Mouse (Mus musculus): ENCODE measurements around the gene Nsd2. TPM values are rescaled to one million over a fixed set of nuclear protein-coding genes. Genes with fewer than 3 reads are reported as not detected.

The Nsd2 gene
- total RNA-seq (2021): 10 to 100 TPM; 29.4 to 41.1 TPM
- long read RNA-seq, experiment 1, full-length matches to known transcripts: 4 of 22 reads
- long read RNA-seq, experiment 1, partial matches to known transcripts: 4 of 22 reads
- long read RNA-seq, experiment 1, other reads (novel, unspliced or antisense): 14 of 22 reads
- long read RNA-seq, experiment 2, full-length matches to known transcripts: 5 of 15 reads
- long read RNA-seq, experiment 2, partial matches to known transcripts: 3 of 15 reads
- long read RNA-seq, experiment 2, other reads (novel, unspliced or antisense): 7 of 15 reads

GRCm38 (mm10) chr5:33819876-33820732 is at the start of gene Nsd2:
Nsd2 (plus strand) TSS chr5:33820725.
- DNase-seq: peak; percentile 86

DNA sequence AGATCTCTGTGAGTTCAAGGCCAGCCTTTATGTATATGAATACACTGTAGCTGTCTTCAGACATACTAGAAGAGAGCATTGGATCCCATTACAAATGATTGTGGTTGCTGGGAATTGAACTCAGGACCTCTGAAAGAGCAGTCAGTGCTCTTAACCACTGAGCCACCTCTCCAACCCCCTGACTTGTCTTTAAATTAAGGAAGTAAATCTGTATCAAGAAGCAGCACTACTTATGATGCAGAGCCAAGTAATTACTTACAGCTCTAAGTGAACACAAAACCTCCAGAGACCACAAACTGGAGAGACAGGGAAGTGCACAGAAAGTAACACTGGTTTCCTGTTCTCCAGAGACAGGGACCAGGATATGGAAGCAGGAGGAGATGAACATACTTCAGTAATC is 43.3 kb upstream of the Nsd2 start:
- no peak for DNase-seq

DNA sequence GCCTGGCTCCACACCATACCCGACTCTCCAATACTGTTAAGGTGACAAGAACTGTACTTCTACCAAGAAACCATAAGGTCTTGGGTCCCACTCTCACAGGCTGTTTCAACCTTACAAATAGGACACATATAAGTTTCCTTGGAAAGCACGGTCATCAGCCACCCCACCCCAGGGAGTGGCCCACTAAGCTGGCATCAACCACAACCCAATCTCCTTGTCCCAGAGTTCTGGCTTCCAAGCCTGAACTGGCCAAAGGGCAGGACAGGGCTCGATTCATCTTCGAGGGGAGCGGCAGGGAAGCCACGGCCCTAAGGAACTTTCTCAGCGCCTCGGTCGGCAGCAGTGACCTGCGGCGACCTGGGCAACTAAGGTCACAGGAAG is 38.6 kb upstream of the Nsd2 start:
- no peak for DNase-seq

DNA sequence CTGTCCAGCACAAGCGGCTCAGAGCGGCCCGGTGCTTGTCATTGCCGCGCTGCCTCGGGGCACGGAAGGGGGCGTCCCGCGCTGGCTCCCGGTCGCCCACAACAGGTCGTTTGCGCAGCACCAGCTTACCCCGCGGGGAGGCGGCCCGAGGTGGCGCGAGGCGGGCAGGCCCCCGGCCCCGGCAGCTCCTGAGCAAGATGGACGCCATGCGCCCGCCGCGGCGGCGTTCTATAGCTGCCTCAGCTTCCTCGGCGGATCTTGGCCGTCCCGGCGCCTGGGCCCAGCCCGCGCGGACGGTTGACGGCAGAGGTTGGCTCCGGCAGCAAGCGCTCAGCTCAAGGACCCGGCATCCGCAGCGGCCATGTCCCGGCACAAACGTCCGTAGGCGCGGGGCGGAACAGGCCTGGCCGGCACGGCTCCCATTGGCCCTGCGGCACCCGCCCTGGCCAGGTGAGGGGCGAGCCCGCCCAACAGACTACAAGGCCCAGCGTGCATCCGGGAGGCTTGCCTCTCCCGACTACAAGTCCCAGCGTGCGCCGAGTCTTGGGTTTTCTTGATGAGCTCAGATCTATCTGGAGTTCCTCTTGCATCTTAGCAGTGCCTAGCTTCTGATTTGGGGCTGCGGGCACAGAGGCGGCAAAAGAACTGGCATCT is 38.1 kb upstream of the Nsd2 start, which contains the start of gene Letm1:
Letm1 (minus strand) TSS at position 473 of the 654 bp plus-strand sequence.
- DNase-seq: peak; percentile 91

GRCm38 (mm10) chr5:33782999-33783390 is 37.5 kb upstream of the Nsd2 start:
- DNase-seq: no peak

GRCm38 (mm10) chr5:33791912-33792643 is 28.4 kb upstream of the Nsd2 start:
- no peak for DNase-seq

DNA sequence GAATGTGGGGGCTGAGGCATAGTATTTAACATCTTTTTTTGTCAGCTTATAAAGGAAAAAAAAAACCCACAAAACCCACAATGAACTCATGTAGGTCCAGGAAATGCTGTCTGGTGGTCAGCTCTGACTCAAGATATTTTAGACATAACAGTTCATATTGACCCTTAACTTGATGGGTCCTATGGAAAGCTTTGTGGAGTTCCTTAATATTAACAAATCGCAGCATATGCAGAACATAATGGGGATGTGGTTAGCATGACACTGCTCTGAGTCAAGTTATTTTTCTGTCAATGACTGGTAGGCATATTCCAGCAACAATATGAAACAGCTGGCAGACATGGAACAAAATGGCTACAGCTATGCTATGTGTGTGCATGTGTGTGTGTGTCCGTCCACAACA is 17.2 kb upstream of the Nsd2 start:
- no peak for DNase-seq

GRCm38 (mm10) chr5:33811519-33811918 is 9.0 kb upstream of the Nsd2 start:
- DNase-seq: no peak

GRCm38 (mm10) chr5:33816008-33816725 is 4.4 kb upstream of the Nsd2 start:
- no peak for DNase-seq

GRCm38 (mm10) chr5:33818104-33818503 is 2.4 kb upstream of the Nsd2 start:
- DNase-seq: no peak

DNA sequence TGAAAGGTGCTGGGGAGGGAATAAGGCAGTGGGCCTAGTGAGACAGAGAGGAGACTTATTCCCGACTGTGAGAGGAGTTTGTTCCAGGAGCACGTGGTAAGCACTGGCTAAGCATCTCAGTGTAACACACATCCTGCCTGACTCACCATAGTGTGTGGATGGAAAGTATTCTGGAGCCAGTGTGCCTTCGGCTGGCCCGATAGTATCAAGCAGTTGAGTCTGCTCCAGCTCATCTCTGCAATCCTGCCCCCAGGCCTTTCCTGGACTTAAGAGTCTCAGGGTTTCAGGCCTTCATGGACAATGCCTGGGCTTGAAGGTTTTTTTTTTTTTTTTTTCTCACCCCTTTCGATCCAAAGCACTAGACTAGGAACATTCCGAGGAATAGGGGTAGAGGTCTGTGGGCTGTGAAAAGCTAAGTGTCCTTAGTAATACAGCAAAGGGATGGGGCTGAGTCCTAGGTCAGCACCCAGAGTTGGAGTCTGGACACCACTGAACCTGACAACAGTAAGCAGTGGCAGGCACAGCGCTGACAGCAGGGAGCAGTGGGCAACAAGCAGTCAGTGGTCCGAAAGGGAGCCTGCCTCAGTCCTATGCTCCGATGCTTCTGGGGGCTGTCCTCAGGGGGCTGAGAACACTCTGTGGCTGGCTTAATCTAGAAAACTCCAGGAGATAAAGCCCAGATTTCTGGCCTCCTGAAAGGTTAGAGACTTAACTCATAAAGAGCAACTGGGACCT is 1.2 kb upstream of the Nsd2 start:
- DNase-seq: peak; percentile 12

DNA sequence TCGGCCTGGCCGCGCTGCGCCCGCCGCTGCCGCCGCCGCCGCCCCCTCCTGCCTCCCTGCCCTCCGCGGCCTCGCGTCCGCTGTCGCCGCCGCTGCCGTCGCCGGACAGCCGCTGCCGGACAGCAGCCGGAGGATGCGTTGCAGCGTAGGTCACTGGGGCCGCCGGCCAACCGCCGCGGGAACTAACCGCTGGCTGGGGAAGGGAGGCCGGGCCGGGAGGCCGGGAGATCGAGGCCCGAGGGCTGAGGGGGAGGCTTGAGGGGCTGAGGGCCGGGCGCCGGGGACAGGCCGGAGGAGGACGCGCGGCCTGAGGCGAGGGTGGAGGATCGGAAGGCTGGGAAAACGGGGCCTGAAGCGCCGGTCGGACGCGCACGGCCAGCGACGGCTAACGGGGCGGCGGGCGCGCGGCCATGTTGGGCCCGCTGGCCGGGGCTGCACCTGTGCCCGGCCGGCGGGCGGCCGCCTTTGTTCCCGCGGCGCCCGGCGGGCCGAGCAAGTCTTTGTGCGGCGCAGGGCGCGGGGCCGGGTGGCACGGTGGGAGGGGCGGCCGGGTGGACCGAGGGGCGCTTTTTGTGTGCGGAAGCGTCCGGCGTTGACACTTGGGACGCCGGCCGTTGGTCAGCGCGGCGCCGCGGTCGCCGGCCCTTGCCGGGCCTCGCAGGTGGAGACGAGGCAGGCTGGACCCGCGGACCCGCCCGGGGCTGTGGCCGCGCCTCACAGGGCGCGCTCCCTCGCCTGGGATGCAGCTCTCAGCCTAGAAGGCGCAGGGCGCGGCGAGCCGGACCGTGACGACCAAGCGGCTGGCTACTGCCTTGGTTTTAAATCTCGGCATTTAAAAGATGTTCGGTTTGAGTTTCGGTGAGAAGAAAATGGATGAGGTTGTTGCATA is 452 bp downstream of the Nsd2 start:
- peak; percentile 57 for DNase-seq

DNA sequence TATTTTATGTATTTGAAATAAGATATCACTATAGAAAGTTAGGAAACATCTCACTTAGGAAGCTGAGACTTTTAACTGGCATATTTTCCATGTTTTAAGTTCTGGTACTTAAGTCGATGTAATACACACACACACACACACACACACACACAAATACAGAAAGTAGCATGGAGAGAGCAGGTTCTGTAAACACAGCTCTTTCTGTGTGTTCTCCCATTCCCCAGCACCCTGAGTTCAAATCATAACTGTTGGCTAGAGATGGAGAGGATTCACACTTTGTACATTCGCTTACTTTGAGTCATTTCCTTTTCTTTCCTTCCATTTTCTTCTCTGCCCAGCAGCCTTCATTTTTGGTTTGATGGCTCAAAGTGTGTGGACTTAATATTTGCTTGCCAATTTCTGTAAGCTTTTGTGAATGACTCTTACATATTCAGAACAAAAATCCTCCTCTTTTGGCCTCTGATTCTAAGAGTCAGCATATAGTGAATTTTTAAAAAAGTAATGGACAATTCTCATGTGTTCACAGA is 1.4 kb downstream of the Nsd2 start:
- DNase-seq: no peak

DNA sequence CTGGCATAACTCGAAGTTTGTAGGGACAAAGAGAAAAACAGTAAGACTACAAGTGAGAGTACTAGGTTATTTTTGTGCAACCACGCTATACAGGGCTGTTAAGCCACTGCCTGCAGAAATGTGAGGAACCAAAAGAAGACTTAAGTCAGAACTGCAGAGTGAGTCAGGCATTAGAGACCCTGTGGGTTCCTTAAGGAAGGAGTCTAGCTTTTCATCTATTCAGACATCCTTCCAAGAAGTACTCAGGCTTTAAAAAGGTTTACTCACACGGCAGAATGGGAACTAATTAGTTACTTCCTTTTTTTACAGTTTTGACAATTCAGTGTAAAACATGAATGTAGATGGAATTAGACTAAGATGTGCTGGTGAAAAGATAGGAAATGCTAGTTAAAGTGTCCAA is 1.9 kb downstream of the Nsd2 start:
- no peak for DNase-seq

DNA sequence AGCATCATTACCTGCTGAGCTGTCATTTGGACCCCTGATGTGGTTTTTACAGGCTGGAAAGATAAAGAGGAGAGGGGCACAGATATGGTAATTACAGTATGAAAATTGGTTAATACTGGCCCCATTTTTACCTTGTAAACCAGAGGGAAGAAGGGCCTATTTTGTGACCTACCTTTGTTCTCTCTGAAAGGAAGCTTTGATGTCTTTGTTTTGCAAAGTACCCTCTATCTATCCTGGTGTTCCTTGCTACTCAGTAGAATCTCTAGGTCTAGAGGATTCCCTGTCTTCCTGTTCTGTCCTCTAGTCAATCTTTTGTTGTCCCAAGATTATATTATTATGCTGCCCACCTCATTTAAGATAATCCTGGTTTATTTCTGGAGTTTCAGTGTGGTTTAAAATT is 5.5 kb downstream of the Nsd2 start:
- DNase-seq: no peak

- no peak for DNase-seq
Measured at GRCm38 (mm10) chr5:33828107-33828506, 7.6 kb downstream of the Nsd2 start.

DNA sequence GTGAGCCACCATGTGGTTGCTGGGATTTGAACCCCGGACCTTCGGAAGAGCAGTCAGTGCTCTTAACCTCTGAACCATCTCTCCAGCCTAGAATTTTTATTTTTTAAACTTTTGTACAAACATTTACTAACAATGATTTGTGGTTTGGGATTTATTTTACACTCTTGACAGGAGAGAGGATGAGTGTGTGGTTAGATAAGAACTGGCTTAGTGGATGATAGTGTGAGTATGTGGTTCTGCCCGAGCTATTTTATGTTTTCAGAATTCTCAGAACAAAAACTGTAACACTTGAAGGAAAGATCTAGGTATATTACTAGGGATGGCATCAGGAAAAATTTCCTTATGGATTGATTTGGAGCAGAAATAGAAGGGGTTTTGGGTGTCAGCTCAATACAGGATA is 9.4 kb downstream of the Nsd2 start:
- DNase-seq: no peak

DNA sequence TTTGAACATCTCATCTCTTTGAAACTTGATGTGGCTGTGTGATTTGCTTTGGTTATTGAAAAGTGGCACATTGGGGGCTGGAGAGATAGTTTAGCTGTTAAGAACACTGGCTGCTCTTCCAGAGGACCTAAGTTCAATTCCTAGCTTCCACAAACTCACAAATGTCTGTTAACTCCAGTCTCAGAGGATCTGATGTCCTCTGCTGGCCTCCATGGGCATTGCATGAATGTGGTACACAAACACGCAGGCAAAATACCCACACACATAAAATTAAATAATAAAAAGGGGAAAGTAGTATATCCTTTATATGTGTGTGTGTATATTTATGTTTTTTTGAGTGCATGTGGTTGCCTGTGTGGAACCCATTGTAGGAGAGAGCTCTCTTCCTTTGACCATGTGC is 10.3 kb downstream of the Nsd2 start:
- DNase-seq: no peak

- no peak for DNase-seq
Measured at GRCm38 (mm10) chr5:33841331-33841730, 20.8 kb downstream of the Nsd2 start.

GRCm38 (mm10) chr5:33842549-33842948 is 22.0 kb downstream of the Nsd2 start:
- DNase-seq: no peak
